Mouse (Mus musculus) cerebellum, postnatal 36 days (tissue): ENCODE data around the gene Gbf1.
A peak's percentile ranks its signal among the peaks of the same experiment; 100 is the strongest.
"Not testable (repeated sequence)": the region's sequence is repeated elsewhere in the genome, so short reads cannot be mapped to it uniquely, and the experiment has no call there.

Experiments
- DNase-seq, 2 experiments: peaks; one replicate each; pipeline ENCODE4 v3.0.0; 2021 to 2022; ENCODE audit warnings: mixed read lengths in 2 of 2

The Gbf1 gene

GRCm38 (mm10) chr19:46148372-46148760 is 3.9 kb upstream of the Gbf1 start:
- DNase-seq: peak in 1 of 2 experiments; percentile 28

- DNase-seq: no peak
Observed at GRCm38 (mm10) chr19:46149091-46149490, 3.2 kb upstream of the Gbf1 start.

GRCm38 (mm10) chr19:46165950-46166349 is 13.6 kb downstream of the Gbf1 start:
- no peak for DNase-seq

GRCm38 (mm10) chr19:46167169-46167568 is 14.9 kb downstream of the Gbf1 start:
- DNase-seq: not testable (repeated sequence)

DNA sequence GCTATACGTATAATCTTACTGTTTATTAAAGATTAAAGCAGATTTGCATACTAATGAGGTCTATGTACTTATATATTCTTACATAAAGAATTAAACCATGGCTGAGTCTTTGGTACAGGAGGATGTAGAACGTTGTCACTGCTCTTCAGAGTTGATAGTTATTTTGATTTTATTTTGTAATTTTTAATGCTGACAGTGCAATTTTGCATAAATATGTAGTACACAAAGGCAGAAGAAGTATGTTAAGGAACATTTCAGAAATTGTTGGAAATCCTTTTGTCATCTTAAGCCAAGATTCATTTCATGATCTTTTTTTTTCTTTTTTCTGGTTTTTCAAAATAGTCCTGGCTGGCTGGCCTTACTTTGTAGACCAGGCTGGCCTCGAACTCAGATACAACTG is 17.1 kb downstream of the Gbf1 start:
- no peak for DNase-seq

- DNase-seq: no peak
Observed at GRCm38 (mm10) chr19:46169913-46170312, 17.6 kb downstream of the Gbf1 start.

- DNase-seq: no peak
Observed at GRCm38 (mm10) chr19:46172541-46172940, 20.2 kb downstream of the Gbf1 start.

- DNase-seq: no peak
Observed at GRCm38 (mm10) chr19:46175173-46175572, 22.9 kb downstream of the Gbf1 start.

GRCm38 (mm10) chr19:46177046-46177445 is 24.7 kb downstream of the Gbf1 start:
- no peak for DNase-seq

- no peak for DNase-seq
Observed at GRCm38 (mm10) chr19:46180274-46180673, 28.0 kb downstream of the Gbf1 start.

DNA sequence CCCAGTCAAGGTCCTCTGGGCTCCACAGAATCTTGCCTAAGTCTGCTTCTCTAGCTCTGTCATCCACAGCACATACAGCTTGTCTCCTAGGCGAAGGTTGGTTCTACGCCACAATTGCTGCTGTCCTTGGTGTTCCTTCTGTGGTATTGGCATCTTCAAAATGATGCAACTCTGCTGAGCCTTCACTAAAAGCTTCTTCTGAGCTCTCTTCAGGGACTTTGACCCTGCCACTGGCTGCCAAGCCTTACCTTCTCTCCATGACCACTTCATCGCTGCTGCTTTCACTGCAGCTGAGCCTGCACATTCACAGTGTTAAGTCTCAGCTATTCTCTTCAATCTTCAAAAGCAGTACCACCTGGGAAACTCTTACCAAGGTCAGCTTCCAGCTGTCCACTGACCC is 29.9 kb downstream of the Gbf1 start:
- no peak for DNase-seq

DNA sequence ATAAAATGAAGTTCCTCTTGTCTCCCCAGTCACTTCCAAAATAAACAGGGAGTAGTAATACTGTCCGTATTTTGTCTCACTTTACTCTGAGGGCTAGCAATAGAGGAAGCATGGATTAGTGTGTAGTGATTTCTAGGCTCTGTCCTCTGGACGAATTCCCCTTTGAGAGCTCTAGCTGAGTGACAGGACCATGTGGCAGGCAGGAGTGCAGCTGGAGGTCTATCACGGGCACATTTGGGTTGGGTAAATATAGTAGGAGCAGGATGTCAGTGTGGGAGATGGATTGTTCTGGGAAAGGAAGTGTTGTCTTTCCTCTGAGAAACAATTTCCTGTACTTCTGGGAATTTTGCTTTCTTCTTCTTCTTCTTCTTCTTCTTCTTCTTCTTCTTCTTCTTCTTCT is 34.3 kb downstream of the Gbf1 start:
- no peak for DNase-seq

DNA sequence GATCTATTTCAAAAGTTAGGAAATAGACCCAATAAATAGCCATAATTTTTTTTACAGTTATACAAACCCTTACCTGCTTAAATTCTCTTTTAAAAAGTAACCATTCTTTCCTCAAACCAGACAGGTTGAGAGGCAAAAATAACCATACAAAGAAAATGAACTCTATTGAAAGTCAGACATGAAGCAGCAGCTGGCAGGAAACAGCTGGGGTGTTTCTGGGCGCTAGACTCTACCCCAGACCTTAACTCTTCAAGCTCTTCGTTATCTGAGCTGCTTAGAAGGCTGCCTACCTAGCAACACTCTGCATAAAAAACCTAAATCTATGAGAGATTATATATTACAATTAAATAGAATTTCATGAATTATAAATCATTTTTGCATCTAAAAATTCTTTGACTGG is 34.9 kb downstream of the Gbf1 start:
- no peak for DNase-seq

- no peak for DNase-seq
Observed at GRCm38 (mm10) chr19:46198293-46198692, 46.0 kb downstream of the Gbf1 start.

DNA sequence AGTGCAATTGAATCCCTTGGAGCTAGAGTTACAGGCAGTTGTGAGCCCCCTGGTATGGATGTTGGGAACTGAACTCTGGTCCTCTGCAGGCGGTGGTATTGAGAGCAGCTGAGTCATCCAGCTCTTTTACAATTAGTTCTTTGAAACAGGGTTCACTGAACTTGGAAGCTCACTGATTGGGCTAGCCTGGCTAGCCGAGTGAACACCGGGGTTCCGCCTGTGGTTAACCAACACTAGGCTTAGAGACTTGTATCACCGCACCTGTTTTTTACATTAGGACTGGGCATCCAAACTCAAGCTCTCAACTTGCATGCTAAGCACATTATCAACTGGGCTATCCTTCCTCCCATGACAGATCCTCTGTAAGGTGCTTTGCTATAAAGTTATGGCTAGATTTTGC is 46.6 kb downstream of the Gbf1 start:
- DNase-seq: no peak

GRCm38 (mm10) chr19:46204166-46204565 is 51.9 kb downstream of the Gbf1 start:
- no peak for DNase-seq

DNA sequence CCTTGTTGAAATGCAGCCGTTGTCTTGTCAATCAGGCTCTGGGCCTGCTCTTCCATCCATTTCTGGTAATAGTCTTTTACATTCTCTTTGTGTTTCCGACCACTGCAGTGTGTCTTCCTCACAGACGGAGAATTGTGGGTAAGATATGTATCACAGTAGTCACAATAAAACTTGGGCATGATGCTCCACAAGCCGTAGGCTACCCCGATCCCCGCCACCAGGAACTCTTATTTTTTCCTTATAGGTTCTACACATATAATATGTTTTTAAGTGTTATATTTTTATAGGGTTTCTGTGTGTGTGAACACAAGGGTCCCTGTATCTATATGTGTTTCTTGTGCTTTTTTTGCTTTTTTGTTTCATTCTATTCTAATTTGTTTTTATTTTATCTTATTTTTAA is 53.4 kb downstream of the Gbf1 start:
- DNase-seq: no peak

DNA sequence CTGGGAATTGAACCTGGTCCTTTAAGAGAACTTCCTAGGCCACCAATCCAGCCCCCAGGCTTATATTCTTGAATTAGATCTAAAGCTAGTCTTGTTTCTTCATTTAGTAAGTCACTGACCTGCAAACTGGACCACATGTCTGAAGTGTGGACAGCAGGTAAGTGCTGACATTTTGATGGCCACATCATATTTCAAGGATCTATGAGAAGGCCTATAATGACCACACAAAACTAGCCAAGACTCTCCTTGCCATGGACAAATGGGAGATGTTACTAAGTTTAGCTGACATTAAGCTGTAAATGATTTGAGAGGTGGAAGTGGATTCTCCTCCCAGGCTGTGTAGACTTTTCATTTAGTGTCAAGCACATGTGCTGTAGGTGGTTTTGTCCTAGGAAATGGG is 58.6 kb downstream of the Gbf1 start:
- DNase-seq: no peak

DNA sequence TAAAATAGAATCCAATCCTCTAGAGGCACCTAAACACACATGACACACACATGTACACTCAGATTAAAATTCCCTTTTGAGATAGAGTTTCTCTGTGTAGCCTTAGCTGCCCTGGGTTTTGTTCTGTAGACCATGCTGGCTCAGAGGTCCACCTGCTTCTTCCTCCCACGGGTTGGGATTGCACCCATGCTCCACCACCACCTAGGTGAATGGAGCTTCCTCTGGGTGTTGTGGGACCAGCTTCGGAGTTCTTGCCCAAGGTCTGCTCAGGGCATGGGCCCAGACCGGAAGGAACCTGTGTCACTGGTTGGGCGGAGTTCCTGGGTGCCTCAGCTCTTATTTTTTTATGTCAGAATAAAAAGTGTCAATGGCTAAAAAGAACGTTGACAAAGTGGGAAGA is 62.2 kb downstream of the Gbf1 start:
- DNase-seq: no peak

DNA sequence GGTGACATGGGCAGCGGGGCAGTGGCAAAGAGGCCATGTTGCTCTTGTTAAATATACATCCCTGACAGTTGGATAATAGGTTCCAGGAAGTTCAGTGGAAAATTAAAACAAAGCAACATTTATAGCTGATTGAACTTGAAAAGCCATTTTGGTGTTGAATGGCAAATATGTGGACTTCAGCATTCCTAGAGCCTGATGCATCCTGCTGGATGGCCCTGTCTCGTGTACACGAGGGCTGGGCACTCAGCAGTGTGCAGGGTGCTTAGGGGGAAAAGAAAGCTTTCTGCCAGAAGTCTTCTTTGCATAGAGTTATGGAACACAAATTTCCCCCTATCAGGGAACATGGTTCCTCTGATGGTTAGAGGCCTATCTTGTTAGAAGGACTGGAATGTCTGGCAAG is 63.1 kb downstream of the Gbf1 start:
- DNase-seq: no peak

DNA sequence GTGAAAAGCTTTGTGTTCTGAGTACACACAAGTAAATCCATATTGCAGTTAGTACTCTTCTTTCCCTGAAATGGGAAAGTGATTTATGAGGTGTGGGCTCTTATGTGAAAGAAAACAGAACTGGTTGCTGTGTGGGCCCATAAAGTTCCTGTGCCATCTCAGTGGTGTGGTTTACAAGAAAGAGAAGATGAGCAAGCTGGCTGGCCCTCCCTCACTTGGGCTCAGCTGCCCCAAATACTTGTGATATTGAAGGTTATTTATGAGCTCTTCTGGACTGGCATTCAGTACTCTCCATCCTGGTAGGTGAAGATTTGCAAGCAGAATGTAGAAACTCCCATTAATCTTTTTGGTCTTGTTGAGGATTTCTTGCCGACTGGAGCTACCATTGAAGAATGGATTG is 64.4 kb downstream of the Gbf1 start:
- DNase-seq: no peak

- not testable (repeated sequence) for DNase-seq
Observed at GRCm38 (mm10) chr19:46217347-46217746, 65.0 kb downstream of the Gbf1 start.

DNA sequence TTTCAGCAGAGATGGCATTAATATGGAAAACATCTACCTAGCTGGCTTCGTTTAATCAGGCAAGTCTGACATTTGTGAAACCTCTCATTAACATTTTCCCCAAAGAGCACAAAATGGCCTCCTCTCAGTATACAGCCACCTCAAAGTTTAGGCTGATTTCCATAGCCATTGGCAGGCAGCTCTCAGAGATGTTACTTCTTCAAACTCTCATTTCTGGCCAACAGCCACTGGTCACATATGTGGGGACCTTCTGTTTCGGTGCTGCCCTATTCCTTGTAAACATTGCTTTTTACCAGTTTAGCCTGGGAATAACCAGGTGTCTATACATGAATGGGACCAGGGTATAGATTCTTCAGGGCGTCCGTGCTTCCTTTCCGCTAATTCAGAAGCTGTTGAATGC is 67.8 kb downstream of the Gbf1 start:
- DNase-seq: peak; percentile 47 to 57

- no peak for DNase-seq
Observed at GRCm38 (mm10) chr19:46223118-46223517, 70.8 kb downstream of the Gbf1 start.

DNA sequence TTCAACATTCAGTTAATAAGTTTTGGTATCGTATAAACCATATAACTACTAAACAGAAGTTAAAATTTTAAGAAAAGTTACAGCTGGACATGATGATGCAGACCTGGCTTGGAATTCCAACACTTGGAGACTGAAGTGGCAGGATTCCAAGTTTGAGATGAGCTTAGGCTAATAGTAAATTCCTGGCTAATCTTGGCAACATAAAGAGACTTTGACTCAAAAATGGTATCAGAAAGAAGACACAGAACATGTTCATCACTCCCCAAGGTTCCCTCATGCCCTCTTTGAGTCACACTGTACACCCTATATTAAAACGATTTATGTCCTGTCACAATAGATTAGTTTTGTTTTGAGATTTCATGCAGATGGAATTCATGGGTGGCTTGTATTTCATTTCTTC is 72.6 kb downstream of the Gbf1 start:
- DNase-seq: no peak

DNA sequence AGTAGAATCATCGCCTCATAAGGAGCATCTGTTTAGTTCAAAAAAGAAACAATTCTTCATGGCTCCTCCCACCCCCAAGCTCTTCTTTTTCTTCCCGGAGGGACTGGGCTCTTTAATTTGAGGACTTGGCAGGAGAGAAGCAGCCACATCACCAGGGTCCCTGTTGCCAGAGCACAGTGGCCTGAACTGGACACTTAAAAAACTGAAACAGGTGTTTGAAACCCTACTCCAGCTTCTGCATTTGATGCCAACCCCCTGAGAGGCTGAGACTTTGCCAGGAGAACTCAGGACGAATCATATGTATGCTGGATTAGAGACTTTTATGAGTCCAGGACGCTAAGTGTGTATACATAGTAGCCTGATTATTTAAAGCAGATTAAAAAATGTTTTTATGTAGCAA is 73.2 kb downstream of the Gbf1 start:
- DNase-seq: no peak
